Mouse (Mus musculus): Measurements from ENCODE around the gene Notch2. TPM values are rescaled to one million over a fixed set of nuclear protein-coding genes. Genes with fewer than 3 reads are reported as not detected.

The Notch2 gene
- polyA plus RNA-seq, 1 experiment from 2014 or later, result 7.6 TPM

DNA sequence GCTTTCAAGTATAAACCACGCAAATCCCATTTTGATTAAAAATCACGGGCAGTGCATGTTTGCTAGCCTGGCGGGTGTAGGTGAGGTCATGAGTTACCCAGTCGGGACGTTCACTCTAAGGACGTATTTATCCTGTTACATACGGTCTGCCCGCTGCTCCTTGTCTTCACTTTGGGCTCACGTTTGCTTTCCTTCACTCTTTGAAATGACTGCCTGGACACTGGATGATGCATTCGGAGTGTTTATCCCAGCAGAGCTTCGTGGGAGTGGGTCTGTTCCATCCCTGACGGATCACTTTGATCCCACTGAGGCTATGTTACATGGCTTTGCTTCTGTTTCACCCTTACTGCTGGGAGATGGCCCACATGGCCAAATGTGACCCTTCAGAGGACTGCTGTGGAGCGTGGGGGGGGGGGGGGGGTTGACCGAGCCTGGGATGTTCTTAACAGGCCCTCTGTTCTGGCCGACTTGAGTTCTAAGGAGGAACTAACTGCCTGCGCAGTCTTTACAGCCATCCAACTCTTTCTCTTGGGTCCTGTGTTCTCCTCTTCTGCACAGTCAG, 38.2 kb downstream of the Notch2 start:
- Histone ChIP-seq H3K36me3 (ENCODE audit: control insufficient read depth, insufficient read depth, low read length) (no peaks in the 10 kb centered on the region), H3K4me2 (ENCODE audit: low read length) (no peak overlapping the region), H3K9ac (ENCODE audit: low read depth, low read length) (no peak overlapping the region), H3K9me3 (ENCODE audit: control insufficient read depth, low read length) (no peaks in the 10 kb centered on the region), H3K4me1 (ENCODE audit: control insufficient read depth, insufficient read depth, low read depth, low read length) (peaks cover 16% of the 10 kb centered on the region), H3K4me3 (ENCODE audit: low read length) (no peak overlapping the region), H3K27me3 (replicated peaks; ENCODE audit: control insufficient read depth, insufficient read depth, low read length) (no peaks in the 10 kb centered on the region), H3K27ac (ENCODE audit: low read depth, low read length) (peak overlapping the region; percentile 39)
- WGBS, result 42% methylated on average over 16 of the region's 16 CpGs
- peak; percentile 49 for ATAC-seq

DNA sequence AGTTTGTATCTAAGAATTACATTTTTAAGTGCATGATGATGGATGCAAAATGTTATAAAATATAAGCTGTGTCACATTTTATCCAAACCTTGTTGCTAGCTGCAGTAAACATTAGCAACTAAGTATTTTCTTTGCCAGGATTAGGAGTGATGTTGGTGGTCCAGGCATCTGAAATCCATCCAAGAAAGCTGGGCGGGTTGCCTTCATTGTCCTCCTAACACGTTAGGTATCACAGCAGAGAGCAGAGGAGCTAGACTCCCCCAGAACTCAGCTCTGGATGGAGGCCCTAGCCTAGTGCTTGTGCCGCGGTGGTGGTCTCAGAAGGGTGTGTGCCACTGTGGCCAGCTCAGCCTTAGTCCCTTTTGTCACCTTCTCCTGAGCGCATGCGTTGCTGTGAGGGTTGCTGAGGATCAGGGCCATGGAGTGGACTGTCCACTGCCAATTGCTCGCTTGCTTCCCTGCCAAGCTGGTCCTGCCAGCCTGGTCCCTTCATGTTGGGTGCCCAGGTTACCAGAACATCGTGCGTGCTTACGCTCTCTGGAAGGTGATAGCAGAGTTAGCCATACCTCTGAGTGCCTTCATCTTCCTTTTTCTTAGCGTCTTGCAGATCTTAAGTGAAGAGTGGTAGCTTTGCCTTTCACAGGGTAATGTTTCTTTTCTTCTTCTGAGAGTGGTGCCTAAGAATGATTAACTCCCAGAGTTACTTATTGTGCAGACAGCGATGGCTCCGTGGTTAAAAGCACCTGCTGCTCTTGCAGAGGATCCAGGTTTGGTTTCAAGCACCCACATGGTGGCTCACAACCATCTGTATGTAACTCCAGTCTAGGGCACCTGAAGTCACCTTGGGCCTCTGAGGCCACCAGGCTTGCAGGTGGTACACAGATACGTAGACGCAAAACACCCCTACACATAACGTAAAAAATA, 39.4 kb downstream of the Notch2 start:
- Histone ChIP-seq H3K4me2 (ENCODE audit: low read length) (no peak overlapping the region), H3K27me3 (replicated peaks; ENCODE audit: control insufficient read depth, insufficient read depth, low read length) (no peaks in the 10 kb centered on the region), H3K36me3 (ENCODE audit: control insufficient read depth, insufficient read depth, low read length) (no peaks in the 10 kb centered on the region), H3K9me3 (ENCODE audit: control insufficient read depth, low read length) (no peaks in the 10 kb centered on the region), H3K27ac (ENCODE audit: low read depth, low read length) (no peak overlapping the region), H3K4me1 (ENCODE audit: control insufficient read depth, insufficient read depth, low read depth, low read length) (peaks cover 15% of the 10 kb centered on the region), H3K9ac (ENCODE audit: low read depth, low read length) (no peak overlapping the region), H3K4me3 (ENCODE audit: low read length) (no peak overlapping the region)
- 73% methylated on average over 16 of the region's 16 CpGs for WGBS
- ATAC-seq, result no peak

DNA sequence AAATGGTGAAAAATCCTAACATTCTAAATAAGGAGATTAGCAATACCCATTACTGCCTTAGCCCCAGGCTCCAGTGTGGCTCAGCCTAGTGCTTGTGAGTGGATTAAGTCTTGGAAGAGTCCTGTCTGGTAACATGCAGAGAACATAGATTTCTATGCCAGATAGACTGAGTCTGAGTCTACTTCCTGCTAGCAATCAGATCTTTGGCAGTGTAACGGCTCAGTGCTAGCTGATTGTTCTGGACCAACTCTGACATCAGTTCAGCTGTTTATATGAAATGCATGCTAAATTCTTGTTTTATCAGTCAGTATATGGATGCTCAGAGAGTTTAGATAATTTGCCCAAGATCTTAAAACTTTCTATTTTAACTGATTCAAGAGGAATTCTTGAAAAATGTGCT, 40.5 kb downstream of the Notch2 start:
- Histone ChIP-seq H3K27me3 (replicated peaks; ENCODE audit: control insufficient read depth, insufficient read depth, low read length) (no peaks in the 10 kb centered on the region), H3K4me3 (ENCODE audit: low read length) (no peak overlapping the region), H3K36me3 (ENCODE audit: control insufficient read depth, insufficient read depth, low read length) (no peaks in the 10 kb centered on the region), H3K9me3 (ENCODE audit: control insufficient read depth, low read length) (no peaks in the 10 kb centered on the region), H3K27ac (ENCODE audit: low read depth, low read length) (no peak overlapping the region), H3K4me2 (ENCODE audit: low read length) (no peak overlapping the region), H3K9ac (ENCODE audit: low read depth, low read length) (no peak overlapping the region), H3K4me1 (ENCODE audit: control insufficient read depth, insufficient read depth, low read depth, low read length) (peaks cover 15% of the 10 kb centered on the region)
- WGBS, result 73% methylated on average over 1 of the region's 1 CpGs
- no peak for ATAC-seq

DNA sequence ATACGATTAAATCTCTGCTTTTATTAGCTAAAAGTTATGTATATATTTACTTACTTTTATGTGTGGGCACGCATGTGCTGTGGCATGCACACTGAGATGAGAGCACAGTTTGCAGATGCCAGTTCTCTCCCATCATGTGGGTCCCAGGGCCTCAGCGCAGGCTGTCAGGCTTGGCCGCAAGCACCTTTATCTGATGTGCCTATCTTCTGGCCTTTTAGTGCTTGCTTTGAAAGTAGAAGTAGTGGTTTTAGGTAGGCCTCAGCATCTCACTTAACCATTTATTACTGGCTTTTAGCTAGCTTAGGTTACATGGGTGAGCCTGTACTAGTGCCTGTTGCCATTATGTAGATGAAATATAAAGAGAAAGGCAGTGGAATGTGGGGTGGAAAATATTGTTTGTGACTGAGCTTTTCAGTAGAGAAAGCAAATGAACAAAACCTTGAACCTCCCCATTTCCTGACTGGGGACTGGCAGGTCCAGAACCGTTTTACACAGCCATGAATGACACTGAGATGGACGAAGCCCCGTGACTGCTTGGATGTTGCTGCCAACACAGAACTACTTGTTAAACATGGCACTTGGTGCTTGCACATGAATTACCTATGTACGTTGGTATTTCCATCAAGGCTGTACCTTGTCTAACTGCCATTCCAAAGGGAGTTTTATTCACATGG, 41.1 kb downstream of the Notch2 start:
- H3K27ac ChIP-seq (ENCODE audit: low read depth, low read length), result no peak overlapping the region; the same call in 1 of the 2 replicates
- no peaks in the 10 kb centered on the region for H3K27me3 ChIP-seq (replicated peaks; ENCODE audit: control insufficient read depth, insufficient read depth, low read length)
- no peak overlapping the region for H3K4me3 ChIP-seq (ENCODE audit: low read length)
- H3K4me1 ChIP-seq (ENCODE audit: control insufficient read depth, insufficient read depth, low read depth, low read length), result peaks cover 15% of the 10 kb centered on the region
- no peaks in the 10 kb centered on the region for H3K36me3 ChIP-seq (ENCODE audit: control insufficient read depth, insufficient read depth, low read length)
- H3K9ac ChIP-seq (ENCODE audit: low read depth, low read length), result no peak overlapping the region
- no peak overlapping the region for H3K4me2 ChIP-seq (ENCODE audit: low read length)
- no peak for ATAC-seq
- no peaks in the 10 kb centered on the region for H3K9me3 ChIP-seq (ENCODE audit: control insufficient read depth, low read length)
- 82% methylated on average over 8 of the region's 8 CpGs for WGBS

DNA sequence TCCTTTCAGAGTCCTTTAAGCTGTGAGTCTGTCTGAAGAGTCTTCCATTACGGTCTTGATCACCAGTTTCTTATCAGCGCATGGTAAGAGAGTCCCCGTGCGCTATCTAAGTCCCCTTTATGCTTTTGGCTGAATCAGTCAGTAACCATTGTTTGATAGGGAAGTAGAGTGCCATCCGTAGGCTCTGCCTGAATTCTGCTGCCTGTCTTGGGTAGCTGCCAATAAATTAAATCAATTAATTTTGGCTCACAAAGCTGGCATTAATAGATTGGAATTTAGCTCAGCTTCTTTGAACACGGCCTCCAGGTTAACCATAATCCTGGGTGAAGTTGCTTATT, 41.6 kb downstream of the Notch2 start:
- H3K4me1 ChIP-seq (ENCODE audit: control insufficient read depth, insufficient read depth, low read depth, low read length), result peaks cover 15% of the 10 kb centered on the region
- no peak overlapping the region for H3K4me3 ChIP-seq (ENCODE audit: low read length)
- WGBS, result 57% methylated on average over 6 of the region's 6 CpGs
- H3K9ac ChIP-seq (ENCODE audit: low read depth, low read length), result no peak overlapping the region
- no peaks in the 10 kb centered on the region for H3K9me3 ChIP-seq (ENCODE audit: control insufficient read depth, low read length)
- no peak overlapping the region; the same call in 1 of the 2 replicates for H3K27ac ChIP-seq (ENCODE audit: low read depth, low read length)
- no peaks in the 10 kb centered on the region for H3K27me3 ChIP-seq (replicated peaks; ENCODE audit: control insufficient read depth, insufficient read depth, low read length)
- no peak for ATAC-seq
- H3K4me2 ChIP-seq (ENCODE audit: low read length), result no peak overlapping the region
- no peaks in the 10 kb centered on the region for H3K36me3 ChIP-seq (ENCODE audit: control insufficient read depth, insufficient read depth, low read length)

DNA sequence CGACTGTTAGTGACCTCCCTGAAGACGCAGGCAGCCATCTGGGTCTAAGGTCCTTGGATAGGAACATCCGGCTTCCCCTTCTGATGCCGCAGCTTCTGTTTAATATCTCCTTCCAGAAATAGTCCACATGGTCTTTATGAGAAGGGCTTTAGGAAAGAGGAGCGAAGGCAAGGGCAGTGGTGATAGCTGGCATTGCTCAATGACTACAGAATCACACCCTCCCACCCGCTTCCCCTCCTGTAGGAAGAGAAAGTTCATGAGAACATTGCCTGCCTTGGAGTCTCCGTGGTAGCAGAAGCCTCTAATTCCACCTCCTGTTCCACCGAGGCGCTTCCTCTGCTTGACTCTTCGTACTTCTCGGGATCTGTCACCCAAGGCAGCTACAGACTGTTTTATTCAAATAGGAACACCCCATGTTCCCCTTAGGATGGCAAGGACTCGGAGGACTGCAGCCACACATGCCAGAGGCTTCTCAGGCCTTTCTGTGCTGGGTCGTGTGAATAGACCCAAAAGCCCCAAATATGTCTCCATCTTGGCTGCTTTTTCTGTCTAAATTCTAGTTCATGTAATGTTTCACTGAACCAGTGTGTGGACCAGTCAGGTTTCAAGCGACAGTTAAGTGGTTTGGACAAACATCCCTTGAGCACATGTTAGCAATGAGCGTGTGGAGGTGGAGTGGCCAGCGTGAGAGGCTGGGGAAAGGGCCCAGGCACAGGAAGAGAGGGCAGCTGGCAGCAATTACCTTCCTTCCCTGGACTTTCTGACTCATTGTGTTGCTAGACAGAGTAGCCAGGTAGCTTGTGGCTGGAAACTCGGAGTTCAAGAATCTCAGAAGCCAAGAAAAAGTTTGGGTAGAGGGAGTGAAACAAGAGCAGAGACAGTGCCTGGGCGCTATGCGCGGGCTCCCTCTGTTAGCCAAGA, 42.7 kb downstream of the Notch2 start:
- H3K9ac ChIP-seq (ENCODE audit: low read depth, low read length), result no peak overlapping the region
- no peak overlapping the region for H3K4me3 ChIP-seq (ENCODE audit: low read length)
- no peak overlapping the region for H3K4me2 ChIP-seq (ENCODE audit: low read length)
- H3K27me3 ChIP-seq (replicated peaks; ENCODE audit: control insufficient read depth, insufficient read depth, low read length), result no peaks in the 10 kb centered on the region
- peaks cover 13% of the 10 kb centered on the region for H3K4me1 ChIP-seq (ENCODE audit: control insufficient read depth, insufficient read depth, low read depth, low read length)
- WGBS, result 86% methylated on average over 20 of the region's 20 CpGs
- H3K36me3 ChIP-seq (ENCODE audit: control insufficient read depth, insufficient read depth, low read length), result no peaks in the 10 kb centered on the region
- H3K27ac ChIP-seq (ENCODE audit: low read depth, low read length), result no peak overlapping the region; the same call in 1 of the 2 replicates
- ATAC-seq, result no peak
- no peaks in the 10 kb centered on the region for H3K9me3 ChIP-seq (ENCODE audit: control insufficient read depth, low read length)

DNA sequence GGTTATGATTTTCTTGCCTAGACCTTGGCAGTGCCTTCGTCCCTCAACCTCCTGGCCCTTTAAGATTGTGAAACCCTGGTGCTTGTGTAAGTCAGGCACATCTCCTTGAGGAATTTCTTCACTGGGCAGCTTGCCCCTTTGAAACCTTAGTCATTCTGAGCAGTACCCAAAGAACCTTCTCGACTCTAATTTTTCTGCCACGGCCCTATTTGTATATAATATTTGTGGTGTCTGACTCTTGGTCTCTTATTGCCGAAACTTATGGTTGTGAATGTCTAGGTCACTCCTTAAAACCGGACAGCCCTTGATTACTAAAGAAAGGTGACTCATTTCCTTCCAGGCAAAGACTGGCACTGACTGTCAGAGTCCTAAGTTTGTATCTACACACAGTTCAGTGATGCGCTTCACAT, 43.6 kb downstream of the Notch2 start:
- WGBS, result 92% methylated on average over 6 of the region's 6 CpGs
- H3K36me3 ChIP-seq (ENCODE audit: control insufficient read depth, insufficient read depth, low read length), result no peaks in the 10 kb centered on the region
- H3K4me2 ChIP-seq (ENCODE audit: low read length), result no peak overlapping the region
- H3K27me3 ChIP-seq (replicated peaks; ENCODE audit: control insufficient read depth, insufficient read depth, low read length), result no peaks in the 10 kb centered on the region
- no peak overlapping the region for H3K9ac ChIP-seq (ENCODE audit: low read depth, low read length)
- ATAC-seq, result no peak
- no peak overlapping the region for H3K4me3 ChIP-seq (ENCODE audit: low read length)
- no peak overlapping the region for H3K27ac ChIP-seq (ENCODE audit: low read depth, low read length)
- H3K9me3 ChIP-seq (ENCODE audit: control insufficient read depth, low read length), result no peaks in the 10 kb centered on the region
- H3K4me1 ChIP-seq (ENCODE audit: control insufficient read depth, insufficient read depth, low read depth, low read length), result peaks cover 20% of the 10 kb centered on the region

DNA sequence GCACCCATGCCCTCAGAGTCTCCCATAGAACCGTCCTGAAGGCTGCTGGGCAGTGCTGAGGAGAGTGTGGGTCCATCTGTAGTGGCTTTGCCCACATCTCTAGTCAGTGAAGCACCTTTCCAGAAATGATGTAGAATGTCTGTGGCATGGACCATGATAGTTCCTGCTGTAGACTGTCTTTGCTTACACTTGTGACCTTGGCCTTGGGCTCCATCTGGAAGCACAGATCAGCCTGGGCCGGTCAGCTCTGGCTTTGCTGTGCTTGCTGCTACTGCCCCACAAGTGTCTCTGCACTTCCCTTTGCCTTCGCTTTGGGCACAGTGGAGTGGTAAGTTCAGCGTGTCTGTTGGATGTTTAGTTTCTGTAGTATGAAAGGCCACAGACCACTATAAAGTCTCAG, 45.7 kb downstream of the Notch2 start:
- Histone ChIP-seq H3K4me1 (ENCODE audit: control insufficient read depth, insufficient read depth, low read depth, low read length) (peaks cover 29% of the 10 kb centered on the region), H3K4me3 (ENCODE audit: low read length) (no peak overlapping the region), H3K27ac (ENCODE audit: low read depth, low read length) (no peak overlapping the region), H3K9ac (ENCODE audit: low read depth, low read length) (no peak overlapping the region), H3K9me3 (ENCODE audit: control insufficient read depth, low read length) (no peaks in the 10 kb centered on the region), H3K27me3 (replicated peaks; ENCODE audit: control insufficient read depth, insufficient read depth, low read length) (no peaks in the 10 kb centered on the region), H3K36me3 (ENCODE audit: control insufficient read depth, insufficient read depth, low read length) (no peaks in the 10 kb centered on the region), H3K4me2 (ENCODE audit: low read length) (no peak overlapping the region)
- 90% methylated on average over 4 of the region's 4 CpGs for WGBS
- ATAC-seq, result no peak
